ENCODE assay signal across 16 mouse cellular contexts in the genomic region with DNA sequence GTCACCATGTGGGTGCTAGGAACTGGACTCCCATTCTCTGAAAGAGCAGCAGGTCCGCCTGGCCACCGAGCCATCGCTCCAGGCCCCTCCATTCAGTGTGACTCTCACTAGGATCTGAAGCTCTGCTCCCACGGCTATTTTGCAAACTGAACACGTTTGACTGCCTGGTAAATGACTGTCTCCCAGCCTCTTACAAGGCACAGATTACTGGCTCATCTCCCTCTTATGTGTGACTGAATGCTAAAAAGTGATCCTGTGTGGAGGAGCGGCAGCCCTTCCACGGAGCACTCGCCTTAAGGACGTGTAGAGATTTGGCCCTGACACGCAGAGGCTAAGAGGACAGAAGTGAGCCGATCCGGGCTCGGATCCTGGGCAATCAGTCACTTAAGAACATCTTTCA.
A peak's percentile ranks its signal among the peaks of the same experiment; 100 is the strongest.
DNase-seq lines count a peak whose midpoint lies in the region; ATAC-seq lines count a peak whose summit lies in the region.
"Had no signal": no experiment of that assay in that cellular context is flagged by ENCODE, and none has a peak within 500 bp of the region (broad histone marks: within the 10 kb centered on the region; RNA-seq: fewer than 3 reads in every experiment).

No protein-coding gene starts in this region.

- no peaks in the 10 kb centered on the region for H3K36me3 ChIP-seq in hindbrain, embryonic 14.5 days (replicated peaks; ENCODE audit: control insufficient read depth, insufficient read depth)
- H3K36me3 ChIP-seq: embryonic facial prominence, embryonic 15.5 days; limb, embryonic 15.5 days had no signal

- H3K27ac ChIP-seq in hindbrain, embryonic 14.5 days: peak overlapping the region; percentile 68
- H3K27ac ChIP-seq: embryonic facial prominence, embryonic 15.5 days; heart, embryonic 10.5 days; limb, embryonic 15.5 days had no signal

- 68% methylated on average over 13 of the region's 13 CpGs for WGBS in hindbrain, embryonic 14.5 days

- 0 out of 2 replicates have a peak overlapping the region, but pooled peaks have one; percentile 0 for H3K9ac ChIP-seq in hindbrain, embryonic 14.5 days
- H3K9ac ChIP-seq: embryonic facial prominence, embryonic 15.5 days; limb, embryonic 15.5 days; liver, postnatal 0 days had no signal

- H3K4me2 ChIP-seq in hindbrain, embryonic 14.5 days (replicated peaks): no peak overlapping the region
- H3K4me2 ChIP-seq: embryonic facial prominence, embryonic 15.5 days; limb, embryonic 15.5 days had no signal

- peak; percentile 14 for DNase-seq in layer of hippocampus, adult 11-12 months (ENCODE audit: low spot score)
- DNase-seq in layer of hippocampus, adult 8-10 months (ENCODE audit: low spot score in 2 of 2): no peak
- DNase-seq in right cerebral cortex, postnatal 10 days (ENCODE audit: low spot score in 2 of 2): peak; percentile 40 to 56
- no peak for DNase-seq in right cerebral cortex, postnatal 36 days (ENCODE audit: low spot score in 2 of 2)
- DNase-seq in hindbrain, embryonic 14.5 days (ENCODE audit: low spot score): no peak
- no peak for DNase-seq in embryo, embryonic 10.5 days (ENCODE audit: low spot score)
- DNase-seq: gastrocnemius, postnatal 36 days; heart, postnatal 14 days; kidney, postnatal 10 days; liver, postnatal 0 days; lung, postnatal 36 days had no signal

- ATAC-seq in hindbrain, embryonic 14.5 days (ENCODE audit: low FRiP score): no peak
- ATAC-seq in megakaryocyte progenitor cell, adult 5-6 weeks (replicated peaks; ENCODE audit: poor library complexity): no peak
- ATAC-seq: intestine, embryonic 16.5 days; liver, postnatal 0 days had no signal

- no peak overlapping the region for H3K4me3 ChIP-seq in hindbrain, embryonic 14.5 days (replicated peaks; ENCODE audit: low read length)
- H3K4me3 ChIP-seq: embryonic facial prominence, embryonic 15.5 days; heart, embryonic 10.5 days; limb, embryonic 15.5 days had no signal

- no peaks in the 10 kb centered on the region for H3K27me3 ChIP-seq in hindbrain, embryonic 14.5 days (ENCODE audit: control insufficient read depth, insufficient read depth, low read length)
- H3K27me3 ChIP-seq: embryonic facial prominence, embryonic 15.5 days; limb, embryonic 15.5 days had no signal

- no peaks in the 10 kb centered on the region for H3K9me3 ChIP-seq in hindbrain, embryonic 14.5 days (ENCODE audit: control insufficient read depth, low read length)
- H3K9me3 ChIP-seq: embryonic facial prominence, embryonic 15.5 days; heart, embryonic 10.5 days; limb, embryonic 15.5 days had no signal

- peaks cover 30% of the 10 kb centered on the region for H3K4me1 ChIP-seq in hindbrain, embryonic 14.5 days (replicated peaks; ENCODE audit: control insufficient read depth, insufficient read depth, low read length)

Comparison
In these comparisons a context has a peak if more than half of its experiments do, and no peak if none do; other contexts are left out.
1. DNase-seq: peak in layer of hippocampus, adult 11-12 months (single experiment) and right cerebral cortex, postnatal 10 days (2 of 2); none in layer of hippocampus, adult 8-10 months (0 of 2), right cerebral cortex, postnatal 36 days (0 of 2), hindbrain, embryonic 14.5 days (single experiment) and embryo, embryonic 10.5 days (single experiment).